Mouse (Mus musculus) forebrain, embryonic 11.5 days (tissue): ENCODE measurements around the gene E330034G19Rik. TPM values are rescaled to one million over a fixed set of nuclear protein-coding genes. Genes with fewer than 3 reads are reported as not detected.

Experiments
- ATAC-seq: fragments of 200-750 bp; cut with Nextera tagmentation; replicated peaks from 2 replicates; pipeline ENCODE4 v1.8.0; 2017; ENCODE audit warnings: moderate TSS enrichment; ENCODE audit not compliant: low FRiP score
- DNase-seq: peaks from one replicate; pipeline ENCODE4 v3.0.0-alpha.2; 2017; ENCODE audit warnings: low spot score
- H3K27ac ChIP-seq: fragments of 300-500 bp; sonication (generic); 2 replicates; pipeline ENCODE4 v1.5.1; 2014; ENCODE audit warnings: low read depth, low read length
- H3K27me3 ChIP-seq: fragments of 300-500 bp; sonication (generic); 2 replicates; pipeline ENCODE4 v1.6.1; 2014; ENCODE audit warnings: mild to moderate bottlenecking, low read length, mixed read lengths; ENCODE audit not compliant: control insufficient read depth, insufficient read depth
- H3K36me3 ChIP-seq: fragments of 300-500 bp; sonication (generic); 2 replicates; pipeline ENCODE4 v1.6.1; 2014; ENCODE audit warnings: mild to moderate bottlenecking, low read length, moderate library complexity, mixed read lengths; ENCODE audit not compliant: control insufficient read depth, insufficient read depth
- H3K4me1 ChIP-seq: fragments of 300-500 bp; sonication (generic); replicated peaks from 2 replicates; pipeline ENCODE4 v1.6.1; 2014; ENCODE audit warnings: low read length, mixed read lengths; ENCODE audit not compliant: control insufficient read depth, insufficient read depth
- H3K4me2 ChIP-seq: fragments of 300-500 bp; sonication (generic); 2 replicates; pipeline ENCODE4 v1.6.1; 2014; ENCODE audit warnings: low read depth, mild to moderate bottlenecking, low read length, moderate library complexity, mixed read lengths; ENCODE audit not compliant: severe bottlenecking
- H3K4me3 ChIP-seq: fragments of 300-500 bp; sonication (generic); 2 replicates; pipeline ENCODE4 v1.5.1; 2014; ENCODE audit warnings: low read depth, low read length
- H3K9ac ChIP-seq: fragments of 300-500 bp; sonication (generic); 2 replicates; pipeline ENCODE4 v1.6.1; 2014; ENCODE audit warnings: low read length
- H3K9me3 ChIP-seq: fragments of 300-500 bp; sonication (generic); 2 replicates; pipeline ENCODE4 v1.6.1; 2016; ENCODE audit warnings: low read length, mixed read lengths; ENCODE audit not compliant: control insufficient read depth
- WGBS: fragments of 180-500 bp; shearing (Covaris S2); extraction: QIAGEN DNeasy Blood & Tissue Kit; methylation state at CpG from one replicate; pipeline ENCODE4 v1.1.7; 2014; 5-methylcytosine and 5-hydroxymethylcytosine counted together
- polyA plus RNA-seq: library from polyadenylated mRNA; unstranded; fragments of >200 nt; fragmentation: Nextera tagmentation; extraction: Ambion mirVana; gene quantifications from 2 replicates; pipeline ENCODE4 v1.2.1, GENCODE M21; 2014

Gene E330034G19Rik
- polyA plus RNA-seq: not detected in 2 replicates

GRCm38 (mm10) chr14:24292914-24293313, at the start of gene E330034G19Rik:
Gene E330034G19Rik, plus strand, starts transcription at chr14:24293214.
- Histone ChIP-seq H3K27me3 (no peaks in the 10 kb centered on the region), H3K9ac (no peak within 1 kb of the TSS), H3K9me3 (no peaks in the 10 kb centered on the region), H3K4me3 (no peak within 1 kb of the TSS), H3K4me1 (no peaks in the 10 kb centered on the region), H3K4me2 (no peak within 1 kb of the TSS), H3K36me3 (no peaks in the 10 kb centered on the region), H3K27ac (no peak within 1 kb of the TSS)
- DNase-seq: no peak
- no peak for ATAC-seq
- 56% methylated on average over 3 of the region's 3 CpGs for WGBS

- DNase-seq: peak; percentile 63
- H3K9me3 ChIP-seq: no peaks in the 10 kb centered on the region
- peaks cover 3% of the 10 kb centered on the region; the same call in 1 of the 2 replicates for H3K4me1 ChIP-seq
- ATAC-seq: peak; percentile 70
- H3K36me3 ChIP-seq: no peaks in the 10 kb centered on the region
- H3K4me3 ChIP-seq: peak overlapping the region; percentile 65
- H3K27ac ChIP-seq: peak overlapping the region; percentile 72
- peak overlapping the region; percentile 93 for H3K9ac ChIP-seq
- H3K27me3 ChIP-seq: no peaks in the 10 kb centered on the region
- H3K4me2 ChIP-seq: peak overlapping the region; percentile 82
- WGBS: under 1% methylated on average over 40 of the region's 40 CpGs
These were observed 48.5 kb upstream of the E330034G19Rik start for GRCm38 (mm10) chr14:24244330-24245176.

- Histone ChIP-seq H3K9ac (peak within 1 kb of the TSS; percentile 93), H3K4me2 (peak within 1 kb of the TSS; percentile 82), H3K27ac (peak within 1 kb of the TSS; percentile 72), H3K27me3 (no peaks in the 10 kb centered on the region), H3K36me3 (no peaks in the 10 kb centered on the region), H3K9me3 (no peaks in the 10 kb centered on the region), H3K4me1 (peaks cover 3% of the 10 kb centered on the region; the same call in 1 of the 2 replicates), H3K4me3 (peak within 1 kb of the TSS; percentile 65)
- WGBS: 0% methylated on average over 71 of the region's 98 CpGs
- DNase-seq (peak; percentile 85), ATAC-seq (peak; percentile 90)
These were observed 47.6 kb upstream of the E330034G19Rik start, which contains the start of gene Dlg5 for GRCm38 (mm10) chr14:24245177-24246081. Gene Dlg5, minus strand, starts transcription at chr14:24245920.

DNA sequence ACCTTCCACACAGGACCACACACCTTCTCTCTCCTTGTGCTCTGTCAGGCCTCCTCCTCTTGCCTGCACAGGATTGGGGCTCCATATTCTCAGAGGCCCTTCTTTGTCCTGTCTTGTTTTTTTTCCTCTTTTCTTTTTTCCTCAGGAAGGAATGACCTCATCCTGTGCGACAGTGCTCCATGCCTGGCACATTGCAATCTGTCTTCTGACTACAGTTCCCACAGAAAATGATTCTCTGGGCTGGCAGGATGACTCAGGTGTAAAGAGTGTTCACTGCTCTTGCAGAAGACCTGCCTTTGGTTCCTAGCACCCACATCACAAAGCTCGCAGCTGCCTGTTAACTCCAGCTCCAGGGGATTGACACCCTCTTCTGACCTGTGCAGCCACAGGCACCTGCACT, 43.1 kb upstream of the E330034G19Rik start:
- no peak for ATAC-seq
- WGBS: 77% methylated on average over 2 of the region's 2 CpGs
- no peak overlapping the region for H3K4me3 ChIP-seq
- no peaks in the 10 kb centered on the region for H3K9me3 ChIP-seq
- H3K36me3 ChIP-seq: no peaks in the 10 kb centered on the region
- no peak overlapping the region for H3K27ac ChIP-seq
- H3K4me2 ChIP-seq: no peak overlapping the region
- H3K9ac ChIP-seq: no peak overlapping the region
- H3K27me3 ChIP-seq: no peaks in the 10 kb centered on the region
- H3K4me1 ChIP-seq: peaks cover 12% of the 10 kb centered on the region; the same call in 1 of the 2 replicates
- DNase-seq: no peak

DNA sequence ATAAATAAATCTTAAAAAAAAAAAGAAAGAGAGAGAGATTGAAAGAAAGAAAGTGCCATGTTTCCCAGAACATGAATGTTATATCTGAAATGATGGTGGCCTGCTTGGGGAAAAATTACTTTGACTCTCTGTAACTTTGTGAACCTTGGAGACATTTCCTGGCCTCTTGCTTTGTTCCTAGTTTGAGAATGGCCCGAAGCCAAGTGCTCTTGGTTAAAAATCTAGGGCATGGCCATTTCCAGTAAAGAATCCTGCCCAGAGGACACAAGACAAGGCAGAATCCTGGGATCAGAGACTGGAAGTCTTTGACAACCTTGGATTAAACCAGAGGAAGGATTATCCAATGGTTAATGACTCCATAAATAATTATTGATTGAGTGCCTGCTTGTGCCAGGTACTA, 41.7 kb upstream of the E330034G19Rik start:
- Histone ChIP-seq H3K36me3 (no peaks in the 10 kb centered on the region), H3K4me1 (peaks cover 10% of the 10 kb centered on the region; the same call in 1 of the 2 replicates), H3K4me3 (no peak overlapping the region), H3K9me3 (no peaks in the 10 kb centered on the region), H3K27me3 (no peaks in the 10 kb centered on the region), H3K9ac (no peak overlapping the region), H3K4me2 (no peak overlapping the region), H3K27ac (no peak overlapping the region)
- 90% methylated on average over 1 of the region's 1 CpGs for WGBS
- ATAC-seq: no peak
- DNase-seq: no peak

- Histone ChIP-seq H3K4me3 (no peak overlapping the region), H3K36me3 (no peaks in the 10 kb centered on the region), H3K27ac (peak overlapping the region; percentile 18; the same call in 1 of the 2 replicates), H3K27me3 (no peaks in the 10 kb centered on the region), H3K9me3 (no peaks in the 10 kb centered on the region), H3K4me2 (peak overlapping the region; percentile 18; the same call in 1 of the 2 replicates), H3K4me1 (peaks cover 10% of the 10 kb centered on the region; the same call in 1 of the 2 replicates), H3K9ac (no peak overlapping the region)
- no peak for DNase-seq
- 0 out of 2 replicates have a peak, but pooled peaks have one; percentile 55 for ATAC-seq
- 9% methylated on average over 8 of the region's 8 CpGs for WGBS
These were observed 39.3 kb upstream of the E330034G19Rik start for GRCm38 (mm10) chr14:24253611-24254202.

DNA sequence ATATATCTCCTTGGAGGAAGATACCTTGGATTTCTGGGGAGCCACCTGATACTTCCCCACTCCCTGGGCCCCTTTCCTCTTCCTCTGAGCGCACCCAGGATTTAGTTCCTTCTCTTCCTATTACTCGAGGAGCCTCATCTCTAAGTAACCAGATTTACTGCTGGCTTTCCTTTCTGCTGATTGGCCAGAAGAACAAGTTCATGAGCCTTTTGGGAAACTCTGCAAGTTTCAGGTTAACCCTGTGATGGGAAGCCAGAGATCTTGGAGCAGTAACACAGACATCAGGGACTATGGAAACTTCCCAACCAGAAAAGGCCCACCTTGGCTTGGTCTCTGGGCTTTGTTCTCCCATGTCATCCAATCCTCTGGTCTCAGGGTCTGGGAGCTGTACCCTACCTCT, 37.1 kb upstream of the E330034G19Rik start:
- DNase-seq (no peak), ATAC-seq (no peak)
- Histone ChIP-seq H3K27me3 (no peaks in the 10 kb centered on the region), H3K4me2 (no peak overlapping the region), H3K36me3 (no peaks in the 10 kb centered on the region), H3K9me3 (no peaks in the 10 kb centered on the region), H3K27ac (no peak overlapping the region), H3K4me3 (no peak overlapping the region), H3K9ac (no peak overlapping the region), H3K4me1 (peaks cover 10% of the 10 kb centered on the region; the same call in 1 of the 2 replicates)
- WGBS: 69% methylated on average over 2 of the region's 2 CpGs

GRCm38 (mm10) chr14:24260391-24260790, 32.6 kb upstream of the E330034G19Rik start:
- no peaks in the 10 kb centered on the region for H3K27me3 ChIP-seq
- no peaks in the 10 kb centered on the region for H3K36me3 ChIP-seq
- WGBS: 79% methylated on average over 4 of the region's 4 CpGs
- no peak overlapping the region for H3K27ac ChIP-seq
- no peak overlapping the region for H3K4me2 ChIP-seq
- no peak overlapping the region for H3K4me3 ChIP-seq
- peaks cover 6% of the 10 kb centered on the region; the same call in 1 of the 2 replicates for H3K4me1 ChIP-seq
- ATAC-seq (no peak), DNase-seq (no peak)
- no peak overlapping the region for H3K9ac ChIP-seq
- H3K9me3 ChIP-seq: no peaks in the 10 kb centered on the region
